Mouse (Mus musculus) splenic B cell, adult 2 months (primary cell): ENCODE data around the gene Vmp1.

Experiments used
- DNase-seq: peaks from one replicate; pipeline ENCODE4 v3.0.0-alpha.2; 2011; ENCODE audit warnings: low read depth, low spot score
- H3K27me3 ChIP-seq: 2 replicates; pipeline ENCODE4 v1.6.1; 2012; ENCODE audit warnings: mild to moderate bottlenecking, low read length, moderate library complexity, mixed read lengths; ENCODE audit not compliant: control insufficient read depth, poor library complexity, insufficient read depth, severe bottlenecking
- H3K36me3 ChIP-seq: 2 replicates; pipeline ENCODE4 v1.6.1; 2012; ENCODE audit warnings: mild to moderate bottlenecking, low read length, moderate library complexity, mixed read lengths; ENCODE audit not compliant: control insufficient read depth, poor library complexity, insufficient read depth, severe bottlenecking

Vmp1 gene

GRCm38 (mm10) chr11:86583990-86584897 lies 99.4 kb downstream of the Vmp1 start:
- DNase-seq: no peak

GRCm38 (mm10) chr11:86583313-86583825 lies 100.3 kb downstream of the Vmp1 start:
- Histone ChIP-seq H3K27me3 (no peaks in the 10 kb centered on the region), H3K36me3 (no peaks in the 10 kb centered on the region)
- no peak for DNase-seq

More at GRCm38 (mm10) chr11:86583990-86584897, 99.4 kb downstream of the Vmp1 start:
- Histone ChIP-seq H3K27me3 (no peaks in the 10 kb centered on the region), H3K36me3 (no peaks in the 10 kb centered on the region)

- H3K27me3 ChIP-seq: no peaks in the 10 kb centered on the region
- H3K36me3 ChIP-seq: no peaks in the 10 kb centered on the region
- DNase-seq: no peak
Measured at GRCm38 (mm10) chr11:86582543-86583260, 100.9 kb downstream of the Vmp1 start.

GRCm38 (mm10) chr11:86581943-86582542 lies 101.6 kb downstream of the Vmp1 start:
- DNase-seq: no peak
- Histone ChIP-seq H3K27me3 (no peaks in the 10 kb centered on the region), H3K36me3 (no peaks in the 10 kb centered on the region)

- DNase-seq: peak; percentile 79
- H3K36me3 ChIP-seq: no peaks in the 10 kb centered on the region
- H3K27me3 ChIP-seq: no peaks in the 10 kb centered on the region
Measured at GRCm38 (mm10) chr11:86581250-86581753, 102.3 kb downstream of the Vmp1 start.

GRCm38 (mm10) chr11:86580319-86581113 lies 103.1 kb downstream of the Vmp1 start:
- H3K36me3 ChIP-seq: no peaks in the 10 kb centered on the region

GRCm38 (mm10) chr11:86579731-86580318 lies 103.8 kb downstream of the Vmp1 start:
- no peaks in the 10 kb centered on the region for H3K36me3 ChIP-seq
- DNase-seq: no peak
- no peaks in the 10 kb centered on the region for H3K27me3 ChIP-seq

More at GRCm38 (mm10) chr11:86580319-86581113, 103.1 kb downstream of the Vmp1 start:
- H3K27me3 ChIP-seq: no peaks in the 10 kb centered on the region
- DNase-seq: peak; percentile 47

GRCm38 (mm10) chr11:86578809-86579730 lies 104.6 kb downstream of the Vmp1 start:
- Histone ChIP-seq H3K27me3 (no peaks in the 10 kb centered on the region), H3K36me3 (no peaks in the 10 kb centered on the region)
- DNase-seq: no peak

- no peak for DNase-seq
- Histone ChIP-seq H3K27me3 (no peaks in the 10 kb centered on the region), H3K36me3 (no peaks in the 10 kb centered on the region)
Measured at GRCm38 (mm10) chr11:86578106-86578808, 105.4 kb downstream of the Vmp1 start.

GRCm38 (mm10) chr11:86577231-86577630 lies 106.4 kb downstream of the Vmp1 start:
- DNase-seq: no peak
- no peaks in the 10 kb centered on the region for H3K36me3 ChIP-seq
- no peaks in the 10 kb centered on the region for H3K27me3 ChIP-seq

GRCm38 (mm10) chr11:86575632-86576378 lies 107.8 kb downstream of the Vmp1 start:
- no peaks in the 10 kb centered on the region for H3K27me3 ChIP-seq
- no peaks in the 10 kb centered on the region; the same call in 1 of the 2 replicates for H3K36me3 ChIP-seq
- no peak for DNase-seq

GRCm38 (mm10) chr11:86574408-86574807 lies 109.2 kb downstream of the Vmp1 start:
- Histone ChIP-seq H3K27me3 (no peaks in the 10 kb centered on the region), H3K36me3 (no peaks in the 10 kb centered on the region; the same call in 1 of the 2 replicates)
- no peak for DNase-seq
